Mouse (Mus musculus) kidney, embryonic 14.5 days (tissue): ENCODE measurements around the gene Olfr618. TPM values are rescaled to one million over a fixed set of nuclear protein-coding genes. Genes with fewer than 3 reads are reported as not detected.

Source experiments
- ATAC-seq: fragments of 200-750 bp; cut with Nextera tagmentation; 2 replicates; pipeline ENCODE4 v1.8.0; 2017; ENCODE audit warnings: moderate number of reproducible peaks, mild to moderate bottlenecking, moderate TSS enrichment, moderate library complexity; ENCODE audit not compliant: low FRiP score, low TSS enrichment
- H3K27ac ChIP-seq: fragments of 300-500 bp; sonication (generic); 2 replicates; pipeline ENCODE4 v1.5.1; 2014; ENCODE audit warnings: low read depth, mild to moderate bottlenecking, low read length, moderate library complexity, mixed read lengths
- H3K27me3 ChIP-seq: fragments of 300-500 bp; sonication (generic); 2 replicates; pipeline ENCODE4 v1.6.1; 2014; ENCODE audit warnings: mild to moderate bottlenecking, low read length; ENCODE audit not compliant: control insufficient read depth, insufficient read depth
- H3K36me3 ChIP-seq: fragments of 300-500 bp; sonication (generic); 2 replicates; pipeline ENCODE4 v1.6.1; 2014; ENCODE audit warnings: low read length, mixed read lengths; ENCODE audit not compliant: control insufficient read depth, insufficient read depth
- H3K4me1 ChIP-seq: fragments of 300-500 bp; sonication (generic); 2 replicates; pipeline ENCODE4 v1.6.1; 2014; ENCODE audit warnings: low read length, mixed read lengths; ENCODE audit not compliant: control insufficient read depth, insufficient read depth
- H3K4me2 ChIP-seq: fragments of 300-500 bp; sonication (generic); replicated peaks from 2 replicates; pipeline ENCODE4 v1.6.1; 2014; ENCODE audit warnings: low read depth, mild to moderate bottlenecking, low read length
- H3K4me3 ChIP-seq: fragments of 300-500 bp; sonication (generic); 2 replicates; pipeline ENCODE4 v1.5.1; 2014; ENCODE audit warnings: mild to moderate bottlenecking, low read length
- H3K9ac ChIP-seq: fragments of 300-500 bp; sonication (generic); 2 replicates; pipeline ENCODE4 v1.6.1; 2014; ENCODE audit warnings: low read depth, mild to moderate bottlenecking, low read length, moderate library complexity
- H3K9me3 ChIP-seq: fragments of 300-500 bp; sonication (generic); 2 replicates; pipeline ENCODE4 v1.6.1; 2016; ENCODE audit warnings: low read length; ENCODE audit not compliant: control insufficient read depth
- WGBS: fragments of 180-500 bp; shearing (Covaris S2); extraction: QIAGEN DNeasy Blood & Tissue Kit; methylation state at CpG from one replicate; pipeline ENCODE4 v1.1.7; 2014; 5-methylcytosine and 5-hydroxymethylcytosine counted together
- microRNA-seq: library from miRNA; unstranded; fragments of <30 nt; microRNA quantifications from one replicate; pipeline ENCODE4, GENCODE M21; 2016
- polyA plus RNA-seq: library from polyadenylated mRNA; unstranded; fragments of >200 nt; fragmentation: Nextera tagmentation; extraction: Ambion mirVana; gene quantifications from 2 replicates; pipeline ENCODE4 v1.2.1, GENCODE M21; 2014

Olfr618 gene
- polyA plus RNA-seq, 1 experiment from 2014 or later = not detected

- Histone ChIP-seq H3K27ac (no peak overlapping the region), H3K4me3 (no peak overlapping the region), H3K36me3 (no peaks in the 10 kb centered on the region), H3K4me2 (no peak overlapping the region), H3K9me3 (no peaks in the 10 kb centered on the region), H3K27me3 (no peaks in the 10 kb centered on the region), H3K9ac (no peak overlapping the region), H3K4me1 (no peaks in the 10 kb centered on the region)
- no peak for ATAC-seq
Observed at GRCm38 (mm10) chr7:103636795-103637194, 46.9 kb downstream of the Olfr618 start.

GRCm38 (mm10) chr7:103642602-103643001 is 52.7 kb downstream of the Olfr618 start, which contains the start of gene Olfr622:
Olfr622 (minus strand) TSS chr7:103642702.
- Histone ChIP-seq H3K4me2 (no peak within 1 kb of the TSS), H3K4me3 (no peak within 1 kb of the TSS), H3K9me3 (no peaks in the 10 kb centered on the region), H3K27ac (no peak within 1 kb of the TSS), H3K36me3 (no peaks in the 10 kb centered on the region), H3K27me3 (no peaks in the 10 kb centered on the region), H3K4me1 (no peaks in the 10 kb centered on the region), H3K9ac (no peak within 1 kb of the TSS)
- WGBS = 81% methylated on average over 1 of the region's 1 CpGs
- ATAC-seq = no peak

GRCm38 (mm10) chr7:103644070-103644469 is 54.2 kb downstream of the Olfr618 start:
- Histone ChIP-seq H3K4me3 (no peak overlapping the region), H3K27ac (no peak overlapping the region), H3K36me3 (no peaks in the 10 kb centered on the region), H3K4me1 (no peaks in the 10 kb centered on the region), H3K9ac (no peak overlapping the region), H3K27me3 (no peaks in the 10 kb centered on the region), H3K4me2 (no peak overlapping the region), H3K9me3 (no peaks in the 10 kb centered on the region)
- ATAC-seq = no peak
- WGBS = 83% methylated on average over 4 of the region's 4 CpGs

Small RNA genes within 50 kb of the gene (microRNA-seq; reads per million reads assigned to microRNA genes)
- not detected for gene Gm26506

Other genes with a start within 250 kb of the Olfr618 start
- gene Olfr600, start 240.4 kb upstream of the Olfr618 start, polyA plus RNA-seq = not detected in 2 replicates
- not detected in 2 replicates for gene Olfr601, start 227.4 kb upstream of the Olfr618 start, polyA plus RNA-seq
- gene Olfr603, start 203.9 kb upstream of the Olfr618 start, polyA plus RNA-seq = not detected in 2 replicates
- not detected in 2 replicates for gene Usp17lc, start 175.0 kb upstream of the Olfr618 start, polyA plus RNA-seq
- not detected in 2 replicates for gene Olfr605, start 144.7 kb upstream of the Olfr618 start, polyA plus RNA-seq
- not detected in 2 replicates for gene Olfr606, start 141.1 kb upstream of the Olfr618 start, polyA plus RNA-seq
- not detected in 2 replicates for gene Olfr607, start 126.0 kb upstream of the Olfr618 start, polyA plus RNA-seq
- gene Olfr608, start 120.2 kb upstream of the Olfr618 start, polyA plus RNA-seq = not detected in 2 replicates
- not detected in 2 replicates for gene Olfr609, start 92.0 kb upstream of the Olfr618 start, polyA plus RNA-seq
- gene Olfr610, start 78.0 kb upstream of the Olfr618 start, polyA plus RNA-seq = not detected in 2 replicates
- not detected in 2 replicates for gene Olfr611, start 69.3 kb upstream of the Olfr618 start, polyA plus RNA-seq
- not detected in 2 replicates for gene Olfr612, start 47.4 kb upstream of the Olfr618 start, polyA plus RNA-seq
- not detected in 2 replicates for gene Olfr613, start 42.0 kb upstream of the Olfr618 start, polyA plus RNA-seq
- not detected in 2 replicates for gene Olfr615, start 34.0 kb upstream of the Olfr618 start, polyA plus RNA-seq
- gene Olfr616, start 21.0 kb upstream of the Olfr618 start, polyA plus RNA-seq = not detected in 2 replicates
- not detected in 2 replicates for gene Olfr617, start 17.0 kb upstream of the Olfr618 start, polyA plus RNA-seq
- not detected in 2 replicates for gene Olfr619, start 10.5 kb downstream of the Olfr618 start, polyA plus RNA-seq
- gene Olfr620, start 22.4 kb downstream of the Olfr618 start, polyA plus RNA-seq = not detected in 2 replicates
- not detected in 2 replicates for gene Olfr622, start 52.6 kb downstream of the Olfr618 start, polyA plus RNA-seq
- gene Olfr623, start 73.6 kb downstream of the Olfr618 start, polyA plus RNA-seq = not detected in 2 replicates
- 0.04 TPM in 1 of 2 replicates, not detected in the other for gene Olfr624, start 81.1 kb downstream of the Olfr618 start, polyA plus RNA-seq
- gene Olfr625-ps1, start 92.6 kb downstream of the Olfr618 start, polyA plus RNA-seq = not detected in 2 replicates
- not detected in 2 replicates for gene Olfr243, start 124.6 kb downstream of the Olfr618 start, polyA plus RNA-seq
- not detected in 2 replicates for gene Olfr628, start 140.3 kb downstream of the Olfr618 start, polyA plus RNA-seq
- gene Olfr629, start 154.8 kb downstream of the Olfr618 start, polyA plus RNA-seq = not detected in 2 replicates
- not detected in 2 replicates for gene Olfr630, start 167.2 kb downstream of the Olfr618 start, polyA plus RNA-seq
- not detected in 2 replicates for gene Olfr69, start 181.5 kb downstream of the Olfr618 start, polyA plus RNA-seq
- not detected in 2 replicates for gene Olfr68, start 189.6 kb downstream of the Olfr618 start, polyA plus RNA-seq
- gene Olfr67, start 201.7 kb downstream of the Olfr618 start, polyA plus RNA-seq = not detected in 2 replicates
- gene Hbb-bt, start 223.9 kb downstream of the Olfr618 start, polyA plus RNA-seq = 1,529 and 1,788 TPM in 2 replicates
- 3,842 and 4,307 TPM in 2 replicates for gene Hbb-bs, start 238.0 kb downstream of the Olfr618 start, polyA plus RNA-seq